Mouse (Mus musculus) CH12.LX (cell line): ENCODE results near the gene Elk3.

Experiments used
- BHLHE40 ChIP-seq: IDR thresholded peaks from 2 replicates; pipeline ENCODE4 v1.6.1; 2011; ENCODE audit warnings: mild to moderate bottlenecking, low read depth, low read length, improper control_type of control experiment
- CTCF ChIP-seq, 2 experiments: IDR thresholded peaks in 1 of 2; conservative IDR thresholded peaks in 1 of 2; 2 replicates each; pipeline ENCODE4 v1.5.1; 2011 to 2012; ENCODE audit warnings: low read depth in 2 of 2, low read length in 2 of 2, improper control_type of control experiment in 1 of 2, inconsistent platforms in 1 of 2, mild to moderate bottlenecking in 1 of 2, moderate library complexity in 1 of 2
- ELF1 ChIP-seq: IDR thresholded peaks from 2 replicates; pipeline ENCODE4 v1.6.1; 2014; ENCODE audit warnings: low read depth, mild to moderate bottlenecking, inconsistent platforms, low read length, improper control_type of control experiment
- EP300 ChIP-seq: IDR thresholded peaks from 2 replicates; pipeline ENCODE4 v1.6.1; 2011; ENCODE audit warnings: low read length, improper control_type of control experiment
- KAT2A ChIP-seq: IDR thresholded peaks from 2 replicates; pipeline ENCODE4 v1.6.1; 2012; ENCODE audit warnings: low read length, improper control_type of control experiment, inconsistent platforms; ENCODE audit not compliant: insufficient replicate concordance
- MAFK ChIP-seq: IDR thresholded peaks from 2 replicates; pipeline ENCODE4 v1.6.1; 2011; ENCODE audit warnings: low read length, improper control_type of control experiment; ENCODE audit not compliant: insufficient replicate concordance
- MAX ChIP-seq: IDR thresholded peaks from 2 replicates; pipeline ENCODE4 v1.6.1; 2011; ENCODE audit warnings: low read length, improper control_type of control experiment
- MAZ ChIP-seq: IDR thresholded peaks from 2 replicates; pipeline ENCODE4 v1.6.1; 2012; ENCODE audit warnings: low read depth, mild to moderate bottlenecking, inconsistent platforms, low read length, improper control_type of control experiment, moderate library complexity
- POLR2A ChIP-seq: IDR thresholded peaks from 2 replicates; pipeline ENCODE4 v1.6.1; 2011; ENCODE audit warnings: low read depth, mild to moderate bottlenecking, improper control_type of control experiment, low read length
- RCOR1 ChIP-seq: conservative IDR thresholded peaks from 2 replicates; pipeline ENCODE4 v1.6.1; 2012; ENCODE audit warnings: low read depth, mild to moderate bottlenecking, inconsistent platforms, low read length, improper control_type of control experiment
- SMC3 ChIP-seq: IDR thresholded peaks from 2 replicates; pipeline ENCODE4 v1.6.1; 2011; ENCODE audit warnings: low read depth, low read length, improper control_type of control experiment
- TBP ChIP-seq: conservative IDR thresholded peaks from 2 replicates; pipeline ENCODE4 v1.6.1; 2011; ENCODE audit warnings: low read depth, low read length, improper control_type of control experiment
- TCF12 ChIP-seq: IDR thresholded peaks from 2 replicates; pipeline ENCODE4 v1.6.1; 2014; ENCODE audit warnings: low read depth, mild to moderate bottlenecking, inconsistent platforms, low read length, improper control_type of control experiment
- ZNF384 ChIP-seq: IDR thresholded peaks from 2 replicates; pipeline ENCODE4 v1.6.1; 2012; ENCODE audit warnings: low read depth, low read length, improper control_type of control experiment, inconsistent platforms

DNA sequence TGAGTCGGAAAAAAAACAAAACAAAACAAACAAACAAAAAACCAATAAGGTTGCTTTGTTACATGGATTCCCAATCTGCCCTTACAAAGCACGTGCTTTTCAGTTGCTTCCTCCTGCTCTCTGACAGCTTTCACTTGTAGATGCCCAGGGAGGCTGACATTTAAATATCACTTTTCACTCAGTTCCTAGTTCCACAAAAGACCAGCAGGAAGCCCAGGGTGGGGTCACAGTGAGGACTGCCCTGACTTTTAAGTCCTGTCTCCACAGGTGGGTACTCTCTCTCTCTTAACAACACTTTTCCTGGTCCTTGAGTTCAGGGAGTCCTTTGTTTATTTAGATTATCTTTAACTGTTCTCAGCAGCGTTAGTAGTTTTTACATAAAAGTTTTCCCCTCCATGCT, 68.7 kb downstream of the Elk3 start:
- TF ChIP-seq KAT2A = no peak
- no peak for TF ChIP-seq ELF1
- TF ChIP-seq MAFK = no peak
- TF ChIP-seq CTCF (conservative IDR thresholded peaks at IDR 0.05 in 1 of 2, IDR thresholded peaks at IDR 0.05 in 1 of 2; ENCODE audit: low read depth in 2 of 2, low read length in 2 of 2) = no peak
- no peak for TF ChIP-seq POLR2A
- no peak for TF ChIP-seq MAZ
- TF ChIP-seq TCF12 = no peak
- TF ChIP-seq EP300 = no peak
- TF ChIP-seq SMC3 = no peak
- TF ChIP-seq RCOR1 = no peak
- no peak for TF ChIP-seq ZNF384
- TF ChIP-seq TBP = no peak
- no peak for TF ChIP-seq BHLHE40
- TF ChIP-seq MAX = no peak
